Mouse (Mus musculus) thymus, adult 2 months (tissue): ENCODE data around the gene Cant1. TPM values are rescaled to one million over a fixed set of nuclear protein-coding genes. Genes with fewer than 3 reads are reported as not detected.

Experiments used
- DNase-seq: peaks from one replicate; pipeline ENCODE4 v3.0.0; 2021
- H3K27ac ChIP-seq: fragments of 200-500 bp; 2 replicates; pipeline ENCODE4 v1.5.1; 2012; ENCODE audit warnings: low read length, control low read depth; ENCODE audit not compliant: control insufficient read depth, insufficient read depth
- H3K27me3 ChIP-seq: fragments of 200-500 bp; 2 replicates; pipeline ENCODE4 v1.6.1; 2012; ENCODE audit warnings: mild to moderate bottlenecking, low read length, moderate library complexity, mixed read lengths; ENCODE audit not compliant: control insufficient read depth, insufficient read depth
- H3K36me3 ChIP-seq: fragments of 200-500 bp; 2 replicates; pipeline ENCODE4 v1.6.1; 2012; ENCODE audit warnings: mild to moderate bottlenecking, low read length, moderate library complexity; ENCODE audit not compliant: control insufficient read depth, insufficient read depth
- H3K4me1 ChIP-seq: fragments of 200-500 bp; replicated peaks from 2 replicates; pipeline ENCODE4 v1.6.1; 2012; ENCODE audit warnings: low read length; ENCODE audit not compliant: control insufficient read depth, insufficient read depth
- H3K4me3 ChIP-seq: fragments of 200-500 bp; 2 replicates; pipeline ENCODE4 v1.5.1; 2012; ENCODE audit warnings: mild to moderate bottlenecking, low read length, control low read depth, moderate library complexity; ENCODE audit not compliant: control insufficient read depth, insufficient read depth
- CTCF ChIP-seq: fragments of 200-500 bp; IDR thresholded peaks from 2 replicates; pipeline ENCODE4 v1.5.1; 2012; ENCODE audit warnings: mild to moderate bottlenecking, control low read depth, low read length, moderate library complexity, borderline replicate concordance; ENCODE audit not compliant: control insufficient read depth, poor library complexity, insufficient read depth; ENCODE audit errors: extremely low read depth
- POLR2A ChIP-seq: fragments of 200-500 bp; IDR thresholded peaks from 2 replicates; pipeline ENCODE4 v1.6.1; 2012; ENCODE audit warnings: mild to moderate bottlenecking, low read length, control low read depth, moderate library complexity; ENCODE audit not compliant: control insufficient read depth, poor library complexity, insufficient read depth; ENCODE audit errors: extremely low read depth
- WGBS: fragments of 180-500 bp; shearing (Covaris S2); methylation state at CpG from one replicate; pipeline ENCODE4 v1.1.7; 2018; 5-methylcytosine and 5-hydroxymethylcytosine counted together
- polyA plus RNA-seq: library from polyadenylated mRNA; depleted of rRNA; stranded (reverse); fragments of >200 nt; gene quantifications from 2 replicates; pipeline ENCODE4 v1.2.3, GENCODE M21; 2012

Gene Cant1
- polyA plus RNA-seq, 1 experiment = 100 TPM

DNA sequence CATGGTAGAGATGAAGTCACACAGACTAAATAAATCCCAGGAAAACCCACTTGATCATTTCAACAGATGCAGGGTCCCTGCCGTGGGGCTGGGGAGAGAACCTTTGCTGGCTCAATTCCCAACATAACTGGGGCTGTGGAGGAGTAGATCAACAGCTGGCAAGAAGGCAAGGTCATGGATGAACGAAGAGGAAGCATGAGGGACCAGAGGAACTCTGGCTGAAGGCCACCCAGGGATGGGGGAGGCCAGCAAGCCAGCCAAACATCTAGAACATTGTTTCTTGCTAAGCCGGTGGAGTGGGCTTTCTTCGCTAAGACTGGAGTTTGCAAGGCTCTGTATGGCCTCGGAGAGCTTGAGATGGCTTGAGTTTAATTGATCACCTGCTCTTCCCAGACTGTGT, 43.0 kb downstream of the Cant1 start:
- 91% methylated on average over 5 of the region's 5 CpGs for WGBS
- Histone ChIP-seq H3K27ac (no peak overlapping the region), H3K4me3 (no peak overlapping the region), H3K36me3 (no peaks in the 10 kb centered on the region), H3K4me1 (no peaks in the 10 kb centered on the region), H3K27me3 (no peaks in the 10 kb centered on the region)
- TF ChIP-seq POLR2A = no peak
- TF ChIP-seq CTCF = no peak
- DNase-seq = no peak

DNA sequence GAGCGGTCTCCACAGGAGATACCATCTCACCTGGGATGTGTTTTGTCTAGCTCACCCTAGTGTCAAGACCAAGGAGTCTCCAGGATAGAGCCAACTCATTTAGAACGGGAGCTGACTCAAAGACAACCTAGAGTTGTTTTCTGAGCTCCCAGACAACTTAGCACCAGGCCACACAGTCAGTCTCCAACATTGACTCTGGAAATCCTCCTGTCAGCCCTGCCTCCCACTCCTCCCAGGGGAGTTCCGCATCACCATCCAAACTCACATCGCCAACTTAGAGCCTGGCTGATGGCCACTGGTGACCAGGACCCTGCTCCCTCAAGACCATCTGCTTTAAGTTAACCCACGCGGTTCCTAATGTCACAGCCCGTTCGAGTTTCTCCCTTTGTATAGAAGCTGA, 43.4 kb downstream of the Cant1 start:
- 95% methylated on average over 8 of the region's 8 CpGs for WGBS
- DNase-seq = no peak

DNA sequence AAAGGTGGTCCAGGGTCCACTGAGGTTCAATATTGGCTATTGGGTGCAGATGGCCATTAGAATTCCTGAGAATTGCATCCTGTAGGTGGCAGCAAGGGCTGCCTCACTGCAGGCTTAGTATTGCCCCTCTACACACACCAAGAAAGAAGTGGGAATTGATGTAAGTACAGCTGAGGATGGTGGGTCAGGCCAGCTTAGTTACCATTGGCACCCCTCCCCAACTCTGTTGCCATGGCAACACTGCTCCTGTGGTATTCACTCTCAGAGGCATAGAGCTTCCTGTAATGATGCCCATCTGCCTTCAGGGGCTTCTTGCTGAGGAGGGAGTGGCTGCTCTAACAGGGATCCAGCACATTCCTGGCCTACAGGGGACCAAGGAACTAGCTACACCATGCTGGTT, 43.9 kb downstream of the Cant1 start:
- Histone ChIP-seq H3K36me3 (no peaks in the 10 kb centered on the region), H3K27ac (no peak overlapping the region), H3K4me1 (no peaks in the 10 kb centered on the region), H3K27me3 (no peaks in the 10 kb centered on the region), H3K4me3 (no peak overlapping the region)
- DNase-seq = no peak
- TF ChIP-seq POLR2A (no peak), CTCF (no peak)

More for the DNA sequence above, 43.4 kb downstream of the Cant1 start:
- Histone ChIP-seq H3K36me3 (no peaks in the 10 kb centered on the region), H3K4me3 (no peak overlapping the region), H3K27me3 (no peaks in the 10 kb centered on the region), H3K27ac (no peak overlapping the region), H3K4me1 (no peaks in the 10 kb centered on the region)
- TF ChIP-seq POLR2A (no peak), CTCF (no peak)

DNA sequence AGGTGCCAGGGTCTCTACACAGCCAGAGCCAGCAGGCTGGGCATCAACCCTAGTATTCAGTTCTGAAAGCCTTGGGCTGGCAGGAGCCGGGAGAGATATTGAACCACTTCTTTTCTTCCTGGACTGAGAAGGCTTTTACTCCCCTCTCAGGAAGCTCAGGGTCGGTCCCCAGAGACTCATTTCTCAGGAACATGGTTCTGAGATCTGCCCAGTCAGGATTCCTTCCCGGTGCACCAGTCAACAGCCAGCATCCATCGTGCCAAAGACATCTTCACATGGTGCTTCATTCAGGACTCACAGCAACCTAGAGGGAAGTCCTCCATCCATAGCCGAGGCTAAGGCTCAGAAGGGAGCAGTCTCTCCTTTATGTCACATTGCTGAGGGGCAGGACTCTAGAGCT, 44.4 kb downstream of the Cant1 start:
- no peaks in the 10 kb centered on the region for H3K27me3 ChIP-seq
- no peak overlapping the region for H3K4me3 ChIP-seq
- H3K36me3 ChIP-seq = no peaks in the 10 kb centered on the region
- TF ChIP-seq POLR2A (no peak), CTCF (no peak)
- no peak for DNase-seq
- no peak overlapping the region for H3K27ac ChIP-seq
- no peaks in the 10 kb centered on the region for H3K4me1 ChIP-seq
- WGBS = 85% methylated on average over 5 of the region's 5 CpGs

DNA sequence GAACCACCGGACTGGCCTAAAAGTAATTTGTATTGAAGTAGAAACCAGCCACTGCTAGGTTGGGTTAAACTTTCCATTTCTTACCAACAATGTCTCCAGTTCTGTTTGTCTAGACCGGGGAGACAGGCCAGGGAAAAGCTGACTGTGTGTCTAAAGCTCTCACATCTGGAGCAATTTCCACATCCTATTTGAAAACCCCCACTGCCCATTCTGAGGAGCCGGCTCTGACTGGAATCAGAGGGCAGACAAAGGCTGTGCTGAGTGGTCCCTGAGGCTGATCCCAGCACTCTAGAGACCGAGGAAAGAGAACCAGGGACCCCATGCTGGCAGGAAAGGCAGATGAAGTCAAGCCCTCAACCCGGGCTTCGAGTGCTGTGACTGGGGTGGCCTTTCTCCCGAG, 46.2 kb downstream of the Cant1 start:
- Histone ChIP-seq H3K27ac (no peak overlapping the region), H3K27me3 (no peaks in the 10 kb centered on the region)

DNA sequence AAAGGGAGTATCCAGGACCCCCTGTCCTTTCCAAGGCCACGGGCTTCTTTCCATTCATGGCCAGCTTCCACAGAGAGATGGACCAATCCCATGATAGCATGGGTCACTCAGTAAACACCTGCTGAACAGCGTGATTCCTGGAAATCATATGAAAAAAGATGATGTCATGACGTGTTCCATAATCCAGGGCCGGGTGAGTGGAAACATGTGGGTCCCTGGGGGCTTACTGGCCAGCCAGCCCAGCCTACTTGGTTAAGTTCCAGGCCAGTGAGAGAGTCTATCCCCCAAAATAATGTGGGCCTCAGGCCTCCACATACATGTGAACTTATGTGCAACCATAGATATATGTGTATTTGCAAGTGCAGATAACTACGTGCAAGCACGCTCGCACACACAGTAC, 47.0 kb downstream of the Cant1 start:
- Histone ChIP-seq H3K4me3 (no peak overlapping the region), H3K27ac (no peak overlapping the region), H3K4me1 (no peaks in the 10 kb centered on the region), H3K36me3 (no peaks in the 10 kb centered on the region), H3K27me3 (no peaks in the 10 kb centered on the region)
- no peak for DNase-seq
- TF ChIP-seq POLR2A = no peak
- TF ChIP-seq CTCF = no peak
- WGBS = 95% methylated on average over 7 of the region's 7 CpGs

More for the DNA sequence above, 46.2 kb downstream of the Cant1 start:
- TF ChIP-seq CTCF (no peak), POLR2A (no peak)
- Histone ChIP-seq H3K4me3 (no peak overlapping the region), H3K36me3 (no peaks in the 10 kb centered on the region), H3K4me1 (no peaks in the 10 kb centered on the region)
- no peak for DNase-seq
- 93% methylated on average over 7 of the region's 7 CpGs for WGBS

DNA sequence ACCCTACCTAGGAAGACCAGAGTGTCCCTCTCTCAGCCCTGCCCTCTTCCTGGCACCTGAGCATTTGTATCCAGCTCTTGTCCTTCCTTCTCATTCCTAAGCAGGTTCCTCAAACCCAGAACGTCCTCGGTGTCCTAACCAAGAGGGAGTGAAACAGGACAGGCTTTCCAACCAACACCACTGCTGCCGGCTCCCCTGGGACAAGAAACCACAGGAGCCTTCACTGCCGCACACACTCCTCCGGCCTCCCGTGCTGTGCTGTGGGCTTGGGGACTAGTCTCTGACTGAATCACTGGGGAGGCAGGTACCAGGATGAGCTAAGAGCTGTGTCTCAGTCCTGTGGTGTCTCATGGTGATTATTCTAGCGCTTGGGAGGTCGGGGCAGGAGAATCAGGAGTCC, 49.2 kb downstream of the Cant1 start:
- Histone ChIP-seq H3K27me3 (no peaks in the 10 kb centered on the region), H3K27ac (no peak overlapping the region), H3K36me3 (no peaks in the 10 kb centered on the region), H3K4me1 (no peaks in the 10 kb centered on the region), H3K4me3 (no peak overlapping the region)
- DNase-seq = no peak
- WGBS = 81% methylated on average over 8 of the region's 8 CpGs
- TF ChIP-seq CTCF (no peak), POLR2A (no peak)
